Mouse (Mus musculus): ENCODE data around the gene Svip. TPM values are rescaled to one million over a fixed set of nuclear protein-coding genes. Genes with fewer than 3 reads are reported as not detected.

Gene Svip
- polyA plus RNA-seq (2012; rRNA removed) = 12.4 and 14.9 TPM in 2 replicates

GRCm38 (mm10) chr7:52005511-52006295 lies at the start of gene Svip:
Svip (minus strand) TSS chr7:52006018.

DNA sequence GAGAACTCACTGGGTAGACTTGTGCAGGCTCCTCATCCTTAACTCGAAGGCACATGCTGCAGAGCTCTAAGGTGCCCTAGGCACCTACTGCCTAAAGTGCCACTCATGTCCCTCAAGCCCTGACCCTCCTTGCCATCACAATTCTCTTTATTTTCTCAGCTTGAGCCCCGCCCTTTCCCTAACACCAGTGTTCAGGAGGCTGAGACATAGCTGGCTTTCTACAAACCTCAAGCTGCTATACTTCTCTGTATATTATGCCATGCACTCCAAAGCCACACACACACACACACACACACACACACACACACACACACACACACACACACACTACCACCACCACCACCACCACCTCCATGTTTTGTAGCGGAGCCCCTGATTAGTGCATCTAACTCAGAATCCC lies 9.8 kb upstream of the Svip start, which contains the start of gene 1700015G11Rik:
Gene 1700015G11Rik (minus strand): TSS at position 101 of the 400 bp plus-strand sequence.

Other genes with a start within 250 kb of the Svip start
- 2.4 and 2.8 TPM in 2 replicates for gene Gas2, start 144.0 kb downstream of the Svip start, polyA plus RNA-seq (2012; rRNA removed)
- 6.0 and 6.5 TPM in 2 replicates for gene Fancf, start 143.8 kb downstream of the Svip start, polyA plus RNA-seq (2012; rRNA removed)
- not detected in 2 replicates for gene 1700015G11Rik, start 9.7 kb upstream of the Svip start, polyA plus RNA-seq (2012; rRNA removed)

All from liver, embryonic 14 days (tissue).